Mouse (Mus musculus) embryonic fibroblast, embryonic 13.5 days (primary cell): ENCODE results near the gene Fam136a. TPM values are rescaled to one million over a fixed set of nuclear protein-coding genes. Genes with fewer than 3 reads are reported as not detected.

Experiments used
- H3K27ac ChIP-seq: 2 replicates; pipeline ENCODE4 v1.5.1; 2012; ENCODE audit warnings: low read length, control low read depth, inconsistent platforms; ENCODE audit not compliant: insufficient read depth
- H3K4me1 ChIP-seq: 2 replicates; pipeline ENCODE4 v1.6.1; 2011; ENCODE audit warnings: low read length; ENCODE audit not compliant: control insufficient read depth, insufficient read depth
- H3K4me3 ChIP-seq: 2 replicates; pipeline ENCODE4 v1.5.1; 2011; ENCODE audit warnings: mild to moderate bottlenecking, control low read depth, low read length; ENCODE audit not compliant: insufficient read depth
- CTCF ChIP-seq: IDR thresholded peaks from 2 replicates; pipeline ENCODE4 v1.5.1; 2011; ENCODE audit warnings: mild to moderate bottlenecking, control low read depth, low read length, moderate library complexity, borderline replicate concordance; ENCODE audit not compliant: insufficient read depth
- POLR2A ChIP-seq: IDR thresholded peaks from 2 replicates; pipeline ENCODE4 v1.6.1; 2011; ENCODE audit warnings: low read depth, mild to moderate bottlenecking, control low read depth, low read length, moderate library complexity
- polyA plus RNA-seq: library from polyadenylated mRNA; stranded (reverse); fragments of >200 nt; gene quantifications from 2 replicates; pipeline ENCODE4 v1.2.4, GENCODE M21; 2011; ENCODE audit warnings: low read depth; ENCODE audit not compliant: missing spikeins, insufficient read length

Gene Fam136a
- polyA plus RNA-seq, 1 experiment, result 31.9 TPM

DNA sequence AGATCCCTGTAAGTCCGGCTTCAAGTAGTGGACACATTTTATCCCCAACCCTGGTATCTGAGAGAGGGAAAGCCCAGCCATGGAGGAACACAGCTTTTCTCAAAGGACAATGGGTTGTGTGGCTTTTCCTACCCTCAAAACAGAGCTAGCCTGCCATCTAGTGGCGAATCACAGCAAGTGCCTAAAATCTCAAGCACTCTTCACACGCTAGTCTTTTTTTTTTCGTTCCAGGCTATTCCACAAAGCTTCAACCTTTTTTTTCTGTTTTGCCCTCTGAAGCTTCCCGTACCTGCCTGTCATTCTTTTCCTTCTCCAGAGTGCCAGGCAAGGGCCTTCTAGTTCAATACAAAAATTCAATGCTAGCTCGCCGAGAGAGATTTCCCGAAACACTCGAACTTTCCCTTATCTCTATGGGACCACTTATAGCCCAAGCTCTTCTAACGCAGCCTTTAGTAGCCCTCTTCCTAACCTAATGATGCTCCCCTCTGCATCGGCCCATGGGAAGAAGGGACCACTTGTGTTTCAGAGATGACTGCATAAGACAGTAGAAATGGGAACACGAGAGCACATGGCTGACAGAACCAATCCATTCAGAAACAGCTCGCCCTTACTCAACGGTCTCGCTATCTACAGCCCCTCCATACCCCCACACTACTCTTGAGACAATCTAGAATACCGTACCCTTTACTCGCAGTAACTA, 854 bp upstream of the Fam136a start:
- no peak for TF ChIP-seq POLR2A
- TF ChIP-seq CTCF, result peak; percentile 65
- Histone ChIP-seq H3K4me1 (no peaks in the 10 kb centered on the region; the same call in 1 of the 2 replicates), H3K27ac (no peak overlapping the region), H3K4me3 (peak overlapping the region; percentile 54)

- TF ChIP-seq CTCF (no peak), POLR2A (no peak)
- Histone ChIP-seq H3K4me3 (peak overlapping the region; percentile 79), H3K4me1 (peaks cover 4% of the 10 kb centered on the region), H3K27ac (no peak overlapping the region)
Measured at GRCm38 (mm10) chr6:86366125-86366852, 843 bp downstream of the Fam136a start.

DNA sequence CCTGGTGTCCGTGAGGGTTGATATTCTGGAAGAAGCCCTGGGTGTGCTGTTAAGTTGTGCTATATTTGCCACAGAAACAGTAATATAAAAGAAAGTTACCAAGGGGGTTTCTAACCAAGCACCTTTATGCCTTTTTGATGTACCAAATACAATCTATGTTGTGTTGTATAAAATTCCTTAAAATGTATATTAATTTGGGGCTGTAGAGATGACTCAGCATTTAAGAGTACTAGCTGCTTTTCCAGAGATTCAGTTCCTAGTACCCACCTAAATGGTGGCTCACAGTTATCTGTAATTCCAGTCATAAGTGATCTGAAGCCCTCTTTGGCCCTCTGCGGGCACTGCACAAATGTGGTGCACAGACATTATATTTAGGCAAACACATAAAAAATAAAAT, 1.4 kb downstream of the Fam136a start:
- Histone ChIP-seq H3K4me3 (no peak overlapping the region), H3K4me1 (peaks cover 4% of the 10 kb centered on the region)
- TF ChIP-seq POLR2A (no peak), CTCF (no peak)

DNA sequence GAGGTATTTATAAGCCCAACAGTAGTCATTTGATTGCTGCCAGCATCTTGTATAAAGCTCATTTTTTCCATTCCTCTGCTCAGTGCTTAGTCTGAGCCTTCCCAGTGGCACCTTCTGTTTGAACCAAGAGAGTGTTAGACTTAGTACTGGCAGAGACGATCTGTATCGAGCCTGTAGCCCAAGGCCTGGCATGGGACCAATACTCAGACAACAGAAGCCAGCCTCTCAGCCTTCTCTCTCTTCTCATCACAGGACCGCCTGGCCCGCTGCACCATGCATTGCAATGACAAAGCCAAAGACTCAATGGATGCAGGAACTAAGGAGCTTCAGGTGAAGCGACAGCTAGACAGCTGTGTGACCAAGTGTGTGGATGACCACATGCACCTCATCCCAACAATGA, 3.0 kb downstream of the Fam136a start:
- no peak overlapping the region for H3K27ac ChIP-seq
- TF ChIP-seq POLR2A (0 out of 2 replicates have a peak, but pooled peaks have one; percentile 19), CTCF (no peak)
- H3K4me3 ChIP-seq, result no peak overlapping the region
- H3K4me1 ChIP-seq, result peaks cover 4% of the 10 kb centered on the region

More for the DNA sequence above, 1.4 kb downstream of the Fam136a start:
- H3K27ac ChIP-seq, result no peak overlapping the region

- H3K4me3 ChIP-seq, result 0 out of 2 replicates have a peak overlapping the region, but pooled peaks have one; percentile 31
- H3K27ac ChIP-seq, result no peak overlapping the region
- peaks cover 4% of the 10 kb centered on the region for H3K4me1 ChIP-seq
- TF ChIP-seq POLR2A (no peak; the same call in 1 of the 2 replicates), CTCF (no peak)
Measured at GRCm38 (mm10) chr6:86370093-86370713, 4.8 kb downstream of the Fam136a start.

DNA sequence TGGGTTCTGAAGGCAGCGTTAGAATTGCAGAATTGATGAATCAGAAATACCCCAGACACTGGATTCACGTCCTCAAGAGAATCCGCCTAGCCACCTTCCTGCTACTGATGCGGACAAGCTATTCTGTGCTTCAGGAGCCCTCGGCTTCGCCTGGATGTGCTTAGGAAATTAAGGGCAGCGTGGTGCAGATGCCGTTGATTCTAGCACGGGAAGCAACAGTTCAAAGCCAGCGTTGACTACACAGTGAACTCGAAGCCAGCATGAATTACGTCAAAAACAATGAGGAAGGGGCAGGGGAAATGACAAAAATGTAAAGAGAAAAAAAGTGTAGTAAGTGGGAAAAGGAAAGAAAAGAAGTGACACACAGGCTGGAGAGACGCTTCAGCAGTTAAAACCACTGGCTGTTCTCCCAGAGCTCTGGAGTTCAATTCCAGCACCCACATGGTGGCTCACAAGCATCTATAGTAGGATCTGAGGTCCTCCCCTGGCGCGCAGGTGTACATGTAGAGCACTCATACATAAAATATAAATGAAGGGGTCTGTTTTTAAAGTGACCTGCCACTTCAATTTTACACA, 5.4 kb downstream of the Fam136a start, which contains the start of gene Snrpg:
Gene Snrpg (plus strand): TSS at position 541 of the 576 bp plus-strand sequence.
- H3K4me3 ChIP-seq, result peak within 1 kb of the TSS; percentile 90
- no peak for TF ChIP-seq CTCF
- no peak; the same call in 1 of the 2 replicates for TF ChIP-seq POLR2A
- peak within 1 kb of the TSS; percentile 20; the same call in 1 of the 2 replicates for H3K27ac ChIP-seq
- H3K4me1 ChIP-seq, result peaks cover 5% of the 10 kb centered on the region

DNA sequence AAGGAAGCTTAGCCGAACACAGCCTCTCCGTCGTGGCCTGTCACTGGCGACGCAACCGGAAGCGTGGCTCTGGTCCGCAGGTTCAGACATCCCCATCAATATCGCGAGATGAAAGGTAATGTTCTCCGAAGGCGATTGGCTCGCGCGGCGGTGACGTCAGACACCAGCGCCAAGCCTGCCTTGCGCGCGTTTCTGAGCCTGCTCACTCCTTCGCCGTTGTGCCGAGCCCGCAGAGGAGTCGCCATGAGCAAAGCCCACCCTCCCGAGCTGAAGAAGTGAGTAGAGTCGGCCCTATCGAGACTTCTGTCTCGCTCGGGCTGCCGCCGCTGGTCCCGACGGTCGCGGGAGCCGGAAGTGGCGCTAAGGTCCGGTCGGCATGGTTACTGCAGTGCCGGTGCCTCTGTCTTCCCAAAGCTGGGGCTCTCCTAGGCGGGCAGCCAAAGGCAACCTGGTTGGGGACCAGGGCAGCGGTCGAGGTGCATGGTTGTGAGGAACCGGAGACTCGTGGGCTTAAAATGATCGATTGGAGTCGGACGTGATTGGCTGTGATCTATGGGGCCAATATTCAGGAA, 6.0 kb downstream of the Fam136a start:
- peak; percentile 94 for TF ChIP-seq POLR2A
- TF ChIP-seq CTCF, result no peak
- Histone ChIP-seq H3K27ac (peak overlapping the region; percentile 20; the same call in 1 of the 2 replicates), H3K4me1 (peaks cover 5% of the 10 kb centered on the region), H3K4me3 (peak overlapping the region; percentile 90)

DNA sequence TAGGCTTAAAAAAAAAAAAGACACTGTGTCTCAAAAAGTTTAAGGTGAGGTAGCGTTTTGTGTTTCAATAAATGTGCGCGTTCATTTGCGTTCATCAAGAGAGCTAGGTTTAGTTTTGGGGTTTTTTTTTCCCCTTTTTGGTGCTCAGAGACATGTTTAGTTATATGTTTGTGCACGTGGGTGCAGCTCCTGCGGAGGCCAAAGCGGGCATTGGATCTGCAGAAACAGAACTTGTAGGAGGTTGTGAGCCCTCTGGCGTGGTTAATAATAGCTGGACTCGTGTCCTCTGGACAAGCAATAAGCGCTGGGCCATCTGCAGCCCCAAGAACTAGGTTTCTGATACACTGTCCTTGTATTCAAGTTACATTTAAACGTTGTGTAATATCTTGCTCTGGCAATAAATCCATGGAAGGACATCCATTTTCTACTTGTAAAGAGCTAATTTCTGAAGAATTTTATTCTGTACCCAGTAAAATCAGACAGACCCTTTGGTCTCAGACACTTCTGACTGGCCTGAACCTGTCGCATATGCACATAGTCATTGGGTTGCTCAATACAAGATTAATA, 6.6 kb downstream of the Fam136a start:
- TF ChIP-seq POLR2A (no peak), CTCF (no peak)
- H3K27ac ChIP-seq, result no peak overlapping the region
- peak overlapping the region; percentile 90 for H3K4me3 ChIP-seq
- peaks cover 5% of the 10 kb centered on the region; the same call in 1 of the 2 replicates for H3K4me1 ChIP-seq

DNA sequence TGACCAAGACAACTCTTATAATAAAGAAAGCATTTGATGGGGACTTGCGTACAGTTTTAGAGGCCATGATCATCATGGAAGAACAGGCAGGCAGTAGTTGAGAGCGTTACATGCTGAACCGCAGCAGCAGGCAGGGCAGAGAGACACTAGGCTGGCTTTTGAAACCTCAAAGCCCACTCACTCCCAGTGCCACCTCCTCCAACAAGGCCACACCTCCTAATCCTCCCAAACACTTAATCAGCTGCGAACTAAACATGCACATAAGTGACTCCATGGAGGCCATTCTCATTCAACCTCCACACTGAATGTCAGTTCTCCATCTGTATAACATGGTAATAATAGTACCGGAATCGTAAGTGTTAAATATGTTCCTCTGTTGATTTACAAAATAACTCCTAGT, 8.1 kb downstream of the Fam136a start:
- peaks cover 5% of the 10 kb centered on the region; the same call in 1 of the 2 replicates for H3K4me1 ChIP-seq
- no peak overlapping the region for H3K27ac ChIP-seq
- TF ChIP-seq POLR2A, result no peak
- TF ChIP-seq CTCF, result no peak
- H3K4me3 ChIP-seq, result no peak overlapping the region
